Mouse (Mus musculus) spleen, postnatal 36 days (tissue): Measurements from ENCODE around the gene Slitrk1.

Source experiments
- DNase-seq, 2 experiments: peaks; one replicate each; pipeline ENCODE4 v3.0.0; 2022; ENCODE audit warnings: low spot score in 2 of 2, mixed read lengths in 1 of 2

Gene Slitrk1

DNA sequence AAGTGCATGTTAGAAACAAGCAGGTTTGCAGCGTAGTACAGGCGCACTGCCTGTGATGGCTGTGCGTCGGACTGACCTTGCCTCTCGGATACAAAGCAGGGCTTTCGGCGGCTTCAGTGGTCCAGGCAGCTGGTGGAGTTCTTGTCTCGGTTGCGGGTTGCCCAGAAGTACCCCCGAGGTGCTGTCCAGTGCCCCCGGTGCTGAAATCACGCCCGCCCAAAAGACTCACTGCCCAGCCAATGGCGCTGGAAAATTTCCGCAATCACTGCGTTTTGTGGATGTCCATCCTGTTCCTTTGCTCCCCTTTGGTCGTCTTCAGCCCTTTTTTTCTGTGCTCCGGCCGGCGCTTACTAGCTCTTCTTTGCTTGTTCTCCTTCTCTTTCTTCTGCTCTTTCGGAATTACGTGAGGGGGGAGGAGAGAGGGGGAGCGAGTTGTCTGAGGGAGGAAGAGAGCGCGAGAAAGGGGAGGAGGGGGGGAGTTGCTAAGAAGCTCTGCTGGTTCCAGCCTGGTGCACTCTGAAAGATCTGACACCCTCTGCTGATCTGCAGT lies at the start of gene Slitrk1:
TSS of gene Slitrk1 (minus strand) at position 445 of the 550 bp plus-strand sequence.
- DNase-seq: no peak

DNA sequence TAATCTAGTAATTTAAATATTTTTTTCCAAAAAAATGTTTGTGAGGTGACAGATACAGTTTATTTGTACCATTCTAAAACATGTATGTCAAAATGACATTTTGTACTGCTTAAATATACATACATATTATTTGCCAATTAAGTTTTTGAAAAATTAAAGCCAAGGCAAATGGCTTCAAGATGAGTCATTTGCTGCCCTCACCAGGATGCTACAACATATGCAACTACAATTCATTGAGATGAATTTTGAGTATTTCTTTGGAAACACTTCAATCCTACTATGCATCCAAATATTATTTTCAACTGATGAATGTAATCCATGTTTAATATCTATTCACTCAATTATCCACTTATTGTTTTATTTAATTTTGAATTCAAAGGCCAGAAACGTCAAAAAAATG lies 21.8 kb upstream of the Slitrk1 start:
- DNase-seq: no peak

DNA sequence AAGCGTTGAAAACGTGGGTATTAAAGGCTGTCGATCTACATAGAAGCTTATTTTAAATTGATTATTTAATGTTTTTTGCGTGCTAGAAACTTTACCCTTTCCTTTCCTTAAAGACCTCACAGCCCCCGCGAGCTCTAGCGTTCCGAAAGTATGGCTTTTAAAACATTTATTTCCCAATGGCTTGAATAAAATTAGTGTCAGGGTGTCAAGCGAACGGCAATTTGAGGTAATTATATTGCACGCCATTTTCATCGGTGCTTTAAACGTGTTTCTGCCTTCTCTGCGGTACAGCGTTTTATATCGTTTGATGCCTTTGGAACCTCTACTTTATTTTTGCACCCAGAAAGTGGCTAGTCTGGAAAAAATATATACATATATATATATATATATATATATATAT lies 378 bp upstream of the Slitrk1 start:
- no peak for DNase-seq

DNA sequence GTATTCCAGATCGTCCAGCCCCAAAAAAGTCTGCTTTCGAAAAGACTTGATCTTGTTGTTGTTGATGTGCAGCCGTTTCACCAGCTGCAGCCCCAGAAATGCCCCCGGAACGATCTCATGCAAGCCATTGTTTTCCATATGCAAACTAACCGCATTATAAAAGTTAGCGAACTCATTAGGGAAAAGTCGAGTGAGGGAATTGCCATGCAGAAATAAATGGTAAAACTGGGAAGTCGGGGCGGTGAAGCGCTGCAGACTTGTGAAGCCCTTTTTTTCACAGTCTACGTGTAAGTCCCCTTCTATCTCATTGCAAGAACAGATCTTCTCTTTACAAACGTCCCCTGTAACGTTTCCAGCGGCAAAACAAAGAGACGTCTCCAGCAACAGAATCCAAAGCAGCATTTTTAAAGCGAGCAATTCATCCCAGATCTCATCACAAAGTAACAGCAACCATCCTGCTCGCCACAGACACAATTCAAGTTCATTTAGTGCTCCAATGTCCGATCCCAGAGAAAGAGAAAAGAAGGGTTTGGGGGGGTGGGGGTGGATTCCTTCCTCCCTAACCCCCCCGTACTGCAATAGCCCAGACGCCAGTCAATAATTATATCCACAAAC lies 975 bp downstream of the Slitrk1 start:
- DNase-seq: no peak

DNA sequence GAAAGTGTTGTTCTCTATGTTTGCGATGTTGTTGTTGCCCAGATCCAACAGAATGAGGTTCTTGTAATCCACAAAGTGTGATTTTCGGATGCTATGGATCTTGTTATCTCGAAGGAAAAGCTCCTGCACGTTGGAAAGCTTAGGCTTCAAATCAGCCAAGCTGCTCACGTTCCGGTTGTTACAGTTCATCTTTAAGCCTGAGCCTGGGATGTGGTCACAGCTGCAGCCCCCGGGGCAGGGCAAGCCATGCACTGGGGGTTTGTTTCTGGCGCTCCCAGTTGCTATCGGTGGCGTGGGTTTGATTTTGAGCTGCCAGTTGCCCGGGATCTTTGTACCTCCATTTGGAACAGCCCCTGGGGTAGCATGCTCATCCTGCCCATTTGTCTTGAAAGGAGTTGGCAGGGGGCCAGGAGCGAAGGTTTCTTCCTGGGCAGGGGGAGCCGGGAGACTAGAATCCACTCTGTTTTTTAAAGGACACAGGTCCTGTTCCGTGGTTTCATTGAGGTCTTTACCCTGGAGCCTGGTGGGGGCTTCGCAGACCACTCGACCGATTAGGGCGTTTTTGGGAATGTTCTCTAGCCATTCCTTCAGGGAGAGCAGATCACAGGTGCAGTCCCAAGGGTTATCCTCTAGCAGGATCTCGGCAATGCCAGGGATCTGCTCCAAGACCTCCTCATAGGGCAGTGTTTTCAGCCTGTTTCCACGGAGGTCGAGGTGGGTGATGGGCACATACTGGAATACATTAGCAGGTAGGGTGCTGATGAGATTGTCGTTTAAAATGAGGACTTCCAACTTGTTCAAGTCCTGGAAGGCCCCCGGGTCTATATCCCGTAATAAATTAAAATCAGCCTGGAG lies 1.7 kb downstream of the Slitrk1 start:
- DNase-seq: no peak

DNA sequence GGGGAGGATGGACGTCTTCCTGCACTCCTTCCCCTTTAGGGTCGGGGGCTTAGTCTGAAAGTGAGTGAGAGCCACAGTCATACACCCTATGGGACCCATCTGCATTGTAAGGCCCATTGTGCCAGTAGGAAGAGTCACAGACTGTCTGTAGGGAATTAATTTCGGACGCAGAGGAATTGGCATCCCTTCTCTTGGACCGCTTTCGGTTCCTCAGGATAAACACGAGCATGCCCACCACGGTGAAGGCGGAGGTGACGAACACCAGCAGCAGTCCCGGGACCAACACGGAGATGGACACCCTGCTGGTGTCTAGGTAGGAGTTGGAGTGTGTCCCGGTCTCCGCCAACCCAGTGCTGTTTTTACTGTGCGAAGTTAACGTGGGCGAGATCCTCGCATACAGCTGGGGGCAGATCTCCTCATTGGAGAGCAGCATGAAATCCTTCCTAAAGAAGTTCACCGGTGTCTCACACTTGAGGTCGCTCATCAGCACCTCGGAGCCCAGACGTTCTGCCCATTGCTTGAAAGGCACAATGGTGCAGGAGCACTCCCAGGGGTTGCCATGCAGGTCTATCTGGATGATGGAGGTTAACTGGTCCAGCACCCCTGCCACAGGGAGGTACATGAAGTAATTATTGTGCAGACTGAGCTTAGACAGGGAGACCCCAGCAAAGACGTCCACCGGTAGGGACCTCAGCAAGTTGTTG lies 2.7 kb downstream of the Slitrk1 start:
- no peak for DNase-seq

DNA sequence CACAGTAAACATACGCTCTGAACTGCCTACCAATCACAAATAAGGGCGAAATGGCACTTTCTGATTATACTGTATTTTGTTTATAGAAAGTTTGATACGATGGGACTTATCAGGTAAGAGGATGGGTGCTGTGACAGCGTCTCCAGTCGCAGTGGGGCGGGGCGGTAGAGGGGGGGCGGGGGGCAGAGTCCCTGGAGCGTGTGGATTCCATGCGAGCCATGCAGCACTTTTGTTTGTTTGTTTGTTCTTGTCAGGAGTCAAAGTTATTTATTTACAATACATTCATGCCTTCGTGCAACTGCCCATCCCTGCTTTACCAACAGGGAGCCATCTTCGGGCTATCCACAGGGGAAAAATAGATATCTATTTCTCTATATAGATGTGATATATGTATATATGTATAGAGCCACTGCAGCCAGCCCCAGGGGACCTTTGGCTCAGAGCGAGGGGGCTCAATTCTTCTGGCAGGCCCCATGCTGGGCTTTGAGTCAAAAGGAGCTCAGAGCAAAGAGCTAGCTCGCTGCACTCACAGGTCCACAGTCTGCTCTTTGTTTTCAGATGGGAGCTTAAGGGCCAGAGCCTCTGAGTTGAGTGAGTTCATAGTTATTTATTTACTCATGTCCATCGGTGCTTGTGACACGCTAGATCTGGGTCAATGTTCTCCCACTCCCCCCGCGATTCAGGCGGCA lies 3.4 kb downstream of the Slitrk1 start:
- no peak for DNase-seq

DNA sequence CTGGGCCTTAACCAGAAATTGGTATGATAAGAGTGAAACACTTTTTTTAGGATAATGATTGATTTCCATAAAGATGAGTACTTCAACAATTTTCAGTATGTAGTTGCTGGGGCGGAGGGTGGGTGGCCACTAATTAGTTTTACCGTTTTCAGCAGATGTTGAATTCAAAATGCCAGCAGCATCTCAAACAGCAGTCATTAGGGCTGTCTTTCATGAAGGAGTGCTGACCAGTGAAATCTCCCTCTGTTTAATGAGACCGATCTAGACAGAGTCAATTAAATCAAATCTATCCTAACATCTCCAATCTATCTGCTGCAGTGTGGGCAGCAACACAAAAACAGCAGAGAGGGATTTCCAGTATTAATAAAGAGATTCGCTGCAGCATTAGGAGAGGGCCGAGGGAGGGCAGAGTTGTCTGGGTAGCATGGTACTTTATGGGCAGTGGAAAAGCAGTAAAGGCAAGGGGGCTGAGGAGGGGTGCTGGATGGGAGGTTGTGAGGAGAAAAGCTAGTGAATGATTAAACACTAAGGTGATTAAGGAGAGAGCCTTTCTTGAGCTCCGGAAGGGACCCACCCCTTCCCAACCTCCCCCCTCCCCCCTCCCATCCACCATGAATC lies 4.5 kb downstream of the Slitrk1 start:
- no peak for DNase-seq

DNA sequence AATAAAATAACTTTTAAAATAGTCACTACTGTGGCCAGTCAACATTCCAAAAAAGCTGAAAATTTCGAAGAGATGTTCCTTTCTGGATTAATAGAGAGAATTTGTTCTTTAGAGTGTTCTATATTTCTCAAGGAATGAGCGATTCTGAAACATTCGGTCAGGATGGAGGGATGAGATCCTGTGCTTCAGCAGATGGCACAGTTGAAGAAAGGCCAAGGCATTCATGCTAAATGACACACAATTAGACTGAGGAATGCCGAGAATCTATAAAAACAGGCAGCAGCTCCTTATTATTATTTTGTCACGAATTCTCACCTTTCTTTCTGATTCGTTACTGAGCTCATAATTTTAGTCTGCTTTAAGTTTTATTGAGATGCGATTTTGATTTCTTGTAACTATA lies 15.4 kb downstream of the Slitrk1 start:
- DNase-seq: no peak

DNA sequence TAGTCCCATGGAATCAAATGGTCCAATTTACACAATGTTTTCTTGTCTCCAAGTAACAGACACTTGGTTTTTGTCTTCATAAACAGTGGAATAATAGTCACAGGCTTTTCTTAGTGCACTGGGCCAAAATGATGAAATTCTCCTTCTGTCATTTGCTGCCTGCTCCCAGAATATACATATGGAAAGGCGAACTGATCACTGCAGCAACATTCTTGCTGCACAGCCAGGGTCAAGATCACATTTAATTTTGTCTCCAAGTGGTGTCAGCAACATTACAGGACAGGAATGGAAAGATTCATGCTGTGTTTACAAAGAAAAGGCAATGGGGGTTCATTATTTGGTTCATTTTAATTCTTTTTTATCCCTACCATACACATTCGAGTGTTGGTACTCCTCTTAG lies 18.5 kb downstream of the Slitrk1 start:
- no peak for DNase-seq

DNA sequence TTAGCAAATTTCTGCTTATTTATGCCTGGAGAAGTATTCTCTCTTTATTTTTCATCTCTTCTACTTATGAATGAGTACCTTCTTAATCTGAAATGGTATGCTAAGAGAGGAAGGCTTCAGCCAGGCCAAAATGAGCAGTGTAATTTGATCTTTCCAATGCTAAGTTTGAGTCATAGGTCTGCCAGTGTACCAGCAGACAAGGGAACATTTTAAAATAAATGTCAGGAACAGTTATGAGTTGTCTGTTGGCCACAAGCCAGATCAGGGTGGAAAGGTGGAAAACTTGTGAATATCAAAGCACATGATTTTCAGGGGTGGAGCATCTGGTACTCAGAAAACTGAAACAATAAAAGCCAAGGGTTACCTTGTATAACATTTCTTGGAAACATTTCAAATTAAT lies 46.1 kb downstream of the Slitrk1 start:
- no peak for DNase-seq

DNA sequence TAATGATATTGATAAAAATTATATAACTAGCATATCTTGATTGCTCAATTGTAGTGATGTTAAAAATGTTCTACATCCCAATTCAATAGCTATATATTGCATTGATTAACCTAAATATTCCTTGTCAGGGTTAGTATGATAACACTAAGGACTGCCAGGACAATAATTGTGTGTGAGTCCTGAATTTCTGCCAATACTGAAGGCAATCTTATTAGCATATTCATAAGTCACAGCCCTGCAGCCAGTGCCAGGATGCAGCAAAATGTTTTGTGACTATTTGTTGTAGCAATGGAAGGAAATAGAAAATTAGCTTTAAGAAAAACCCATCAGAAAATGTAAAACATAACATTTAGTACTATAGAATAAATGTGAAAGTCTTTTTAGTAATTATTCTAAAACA lies 49.3 kb downstream of the Slitrk1 start:
- DNase-seq: no peak

DNA sequence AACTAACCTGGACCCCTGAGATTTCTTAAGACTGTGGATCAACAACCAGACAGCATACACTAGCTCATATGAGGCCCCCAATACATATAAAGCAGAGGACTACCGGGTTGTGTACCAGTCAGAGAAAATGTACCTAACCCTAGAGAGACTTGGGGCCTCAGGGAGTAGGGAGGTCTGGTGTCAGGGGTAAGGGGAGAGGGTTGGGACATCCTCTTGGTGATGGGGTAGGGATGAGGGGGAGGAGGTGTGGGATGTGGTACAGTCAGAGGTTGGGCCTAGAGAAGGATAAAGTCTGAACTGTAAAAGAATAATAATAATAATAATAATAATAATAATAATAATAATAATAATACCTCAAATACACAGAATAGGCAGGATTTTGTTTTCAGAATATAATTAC lies 54.6 kb downstream of the Slitrk1 start:
- DNase-seq: no peak
